Mouse (Mus musculus) testis, adult 2 months (tissue): ENCODE measurements around the gene Coa4.

Source experiments
- CTCF ChIP-seq: fragments of 200-500 bp; IDR thresholded peaks from 2 replicates; pipeline ENCODE4 v1.5.1; 2012; ENCODE audit warnings: low read depth, mild to moderate bottlenecking, inconsistent platforms, low read length, moderate library complexity; ENCODE audit not compliant: control insufficient read depth, insufficient read depth, insufficient replicate concordance
- POLR2A ChIP-seq: fragments of 200-500 bp; IDR thresholded peaks from 2 replicates; pipeline ENCODE4 v1.6.1; 2012; ENCODE audit warnings: low read depth, mild to moderate bottlenecking, inconsistent platforms, low read length, moderate library complexity; ENCODE audit not compliant: control insufficient read depth

DNA sequence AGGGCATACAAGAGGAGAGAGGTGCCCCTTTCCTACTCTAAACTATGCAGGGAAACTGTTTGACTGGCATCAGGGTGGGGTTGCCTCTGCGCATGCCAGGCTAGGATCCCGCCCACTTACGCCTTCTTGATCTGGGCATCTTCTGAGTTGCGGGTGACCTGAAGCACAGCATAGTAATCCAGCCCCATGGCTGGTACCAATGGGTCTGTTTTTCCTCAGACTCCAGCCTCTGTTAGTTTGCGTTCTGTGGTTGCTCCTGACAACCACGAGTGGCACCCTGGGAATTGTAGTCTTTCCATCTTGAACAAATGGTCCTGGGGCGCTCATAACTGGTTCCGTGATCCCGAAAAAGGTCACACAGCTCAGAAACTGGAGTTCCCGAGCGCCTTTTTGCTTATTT lies 22.3 kb upstream of the Coa4 start, which contains the start of gene Dnajb13:
- TF ChIP-seq POLR2A (peak; percentile 67), CTCF (no peak)
